Mouse (Mus musculus) brain, embryonic 14.5 days (tissue): ENCODE data around the gene Gm12216.

Experiments used
- CTCF ChIP-seq: fragments of 200-500 bp; IDR thresholded peaks from 2 replicates; pipeline ENCODE4 v1.5.1; 2012; ENCODE audit warnings: inconsistent platforms, mild to moderate bottlenecking, moderate library complexity, borderline replicate concordance; ENCODE audit not compliant: insufficient read depth, insufficient read length; ENCODE audit errors: extremely low read depth
- POLR2A ChIP-seq: fragments of 200-500 bp; IDR thresholded peaks from 2 replicates; pipeline ENCODE4 v1.6.1; 2012; ENCODE audit warnings: mild to moderate bottlenecking, inconsistent platforms, borderline replicate concordance; ENCODE audit not compliant: poor library complexity, insufficient read depth, insufficient read length, severe bottlenecking; ENCODE audit errors: extremely low read depth

DNA sequence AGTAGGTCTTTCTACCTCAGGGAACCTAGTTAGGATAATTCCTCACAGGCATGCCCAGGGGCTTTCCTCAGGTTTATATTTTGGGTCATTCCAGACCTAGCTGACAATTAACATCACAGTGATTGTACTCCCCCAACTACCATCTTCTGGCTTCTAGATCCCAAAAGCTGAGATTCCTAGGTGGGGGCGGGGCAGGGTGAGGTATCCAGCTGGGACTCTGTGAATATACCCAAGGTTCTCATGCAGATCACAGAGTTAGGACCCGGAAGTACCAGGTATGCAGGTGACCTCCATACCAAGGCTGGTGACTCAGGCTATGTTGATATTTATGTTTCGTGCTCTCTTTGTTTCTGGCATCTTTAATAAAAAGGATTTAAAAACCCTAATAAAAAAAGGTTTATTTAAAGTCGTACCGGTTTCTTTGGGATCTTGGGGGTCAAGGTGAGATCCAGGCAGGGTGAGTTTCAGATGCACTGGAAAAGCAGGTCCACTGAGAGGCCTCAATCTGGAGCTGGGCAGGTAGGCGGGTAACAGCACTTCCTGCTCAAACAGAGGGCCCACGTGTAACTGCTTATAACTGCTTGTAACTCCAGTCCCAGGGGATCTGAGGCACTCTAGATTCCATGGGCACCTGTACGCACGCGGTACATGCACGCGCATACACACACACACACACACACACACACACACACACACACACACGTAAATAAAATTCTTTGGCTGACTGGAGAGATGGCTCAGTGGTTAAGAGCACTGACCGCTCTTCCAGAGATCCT, 54.3 kb downstream of the Gm12216 start:
- TF ChIP-seq POLR2A: no peak
- no peak for TF ChIP-seq CTCF
